Comparison of ENCODE assay signal across 16 mouse cellular contexts in the genomic region with DNA sequence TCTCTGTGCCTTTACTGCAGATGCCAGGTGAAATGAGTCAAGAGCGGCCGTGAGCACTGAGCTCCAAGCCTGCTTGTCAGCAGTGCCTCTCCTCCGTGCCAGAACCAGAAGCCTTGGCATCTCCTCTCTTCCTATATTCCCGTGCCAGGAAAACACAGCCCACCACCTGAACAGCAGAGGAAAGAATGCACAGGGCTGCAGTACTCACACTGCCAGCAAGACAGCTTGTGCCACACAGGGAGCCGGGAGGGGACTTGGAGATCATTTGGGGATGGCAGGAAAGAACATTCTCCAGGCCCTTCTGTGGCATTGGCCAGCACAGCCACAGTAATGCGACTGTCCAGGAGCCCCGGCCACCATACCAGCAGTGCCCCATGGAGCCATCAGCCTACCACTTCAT. TPM values are rescaled to one million over a fixed set of nuclear protein-coding genes. Genes with fewer than 3 reads are reported as not detected.
A peak's percentile ranks its signal among the peaks of the same experiment; 100 is the strongest.
DNase-seq lines count a peak whose midpoint lies in the region; ATAC-seq and TF ChIP-seq lines count a peak whose summit lies in the region.
"Had no signal": no experiment of that assay in that cellular context is flagged by ENCODE, and none has a peak within 500 bp of the region (broad histone marks: within the 10 kb centered on the region; RNA-seq: fewer than 3 reads in every experiment).

No protein-coding gene starts in this region.

- no peak for TF ChIP-seq POLR2A in cerebellum, adult 2 months (IDR thresholded peaks at IDR 0.05; ENCODE audit: borderline replicate concordance, insufficient read depth, low read length)

- DNase-seq in cerebellum, adult 2 months: peak; percentile 97 to 100
- DNase-seq in layer of hippocampus, adult 9-10 months (ENCODE audit: low spot score): peak; percentile 31
- DNase-seq in spleen, postnatal 10 days (ENCODE audit: low spot score in 2 of 2): no peak
- no peak for DNase-seq in testis, postnatal 14 days (ENCODE audit: low spot score)
- DNase-seq: adrenal gland, adult 2 months; lung, adult 2 months; thymus, postnatal 14 days had no signal

- no peak for TF ChIP-seq CTCF in cerebellum, adult 2 months (IDR thresholded peaks at IDR 0.05; ENCODE audit: borderline replicate concordance, insufficient read depth, low read depth, low read length)

- no peak overlapping the region for H3K4me3 ChIP-seq in hindbrain, embryonic 15.5 days
- no peak overlapping the region for H3K4me3 ChIP-seq in hindbrain, embryonic 13.5 days
- H3K4me3 ChIP-seq in cerebellum, adult 2 months (replicated peaks; ENCODE audit: insufficient read depth, low read depth, low read length): no peak overlapping the region
- no peak overlapping the region for H3K4me3 ChIP-seq in kidney, embryonic 14.5 days (ENCODE audit: low read length)
- H3K4me3 ChIP-seq: embryonic facial prominence, embryonic 12.5 days; kidney, embryonic 15.5 days; limb, embryonic 15.5 days had no signal

- ATAC-seq in hindbrain, embryonic 15.5 days (ENCODE audit: low FRiP score, low read depth): peak; percentile 61
- no peak for ATAC-seq in hindbrain, embryonic 13.5 days (ENCODE audit: low FRiP score)
- peak; percentile 90 for ATAC-seq in cerebellum, adult (ENCODE audit: insufficient number of reproducible peaks, low FRiP score, low TSS enrichment)
- no peak for ATAC-seq in kidney, embryonic 14.5 days (ENCODE audit: low FRiP score, low TSS enrichment)
- ATAC-seq: Patski had no signal

- no peaks in the 10 kb centered on the region for H3K36me3 ChIP-seq in hindbrain, embryonic 15.5 days
- H3K36me3 ChIP-seq in hindbrain, embryonic 13.5 days: no peaks in the 10 kb centered on the region
- H3K36me3 ChIP-seq in kidney, embryonic 14.5 days (ENCODE audit: control insufficient read depth, insufficient read depth, low read length): 0 out of 2 replicates have a peak, but pooled peaks cover 2% of the 10 kb centered on the region
- H3K36me3 ChIP-seq: embryonic facial prominence, embryonic 12.5 days; kidney, embryonic 15.5 days; limb, embryonic 15.5 days had no signal

- H3K9ac ChIP-seq in hindbrain, embryonic 15.5 days: no peak overlapping the region
- H3K9ac ChIP-seq in hindbrain, embryonic 13.5 days: no peak overlapping the region
- H3K9ac ChIP-seq in kidney, embryonic 14.5 days (ENCODE audit: low read depth, low read length): no peak overlapping the region
- H3K9ac ChIP-seq: embryonic facial prominence, embryonic 12.5 days; kidney, embryonic 15.5 days; limb, embryonic 15.5 days had no signal

- H3K4me1 ChIP-seq in hindbrain, embryonic 15.5 days (replicated peaks): peaks cover 43% of the 10 kb centered on the region
- H3K4me1 ChIP-seq in hindbrain, embryonic 13.5 days (replicated peaks): peaks cover 37% of the 10 kb centered on the region
- H3K4me1 ChIP-seq in cerebellum, adult 2 months (ENCODE audit: control insufficient read depth, insufficient read depth, low read length): peaks cover 53% of the 10 kb centered on the region
- 0 out of 2 replicates have a peak, but pooled peaks cover 8% of the 10 kb centered on the region for H3K4me1 ChIP-seq in kidney, embryonic 14.5 days (ENCODE audit: control insufficient read depth, insufficient read depth, low read length)

- no peaks in the 10 kb centered on the region for H3K9me3 ChIP-seq in hindbrain, embryonic 15.5 days
- no peaks in the 10 kb centered on the region for H3K9me3 ChIP-seq in hindbrain, embryonic 13.5 days
- H3K9me3 ChIP-seq in kidney, embryonic 14.5 days (ENCODE audit: control insufficient read depth, low read length): no peaks in the 10 kb centered on the region
- H3K9me3 ChIP-seq: embryonic facial prominence, embryonic 12.5 days; kidney, embryonic 15.5 days; limb, embryonic 15.5 days had no signal

- WGBS in hindbrain, embryonic 15.5 days: 78% methylated on average over 7 of the region's 7 CpGs
- WGBS in hindbrain, embryonic 13.5 days: 88% methylated on average over 7 of the region's 7 CpGs
- WGBS in cerebellum, adult 2 months: 11% methylated on average over 7 of the region's 7 CpGs
- WGBS in kidney, embryonic 14.5 days: 92% methylated on average over 7 of the region's 7 CpGs

- H3K27ac ChIP-seq in hindbrain, embryonic 15.5 days (replicated peaks): 0 out of 2 replicates have a peak overlapping the region, but pooled peaks have one; percentile 25
- no peak overlapping the region for H3K27ac ChIP-seq in hindbrain, embryonic 13.5 days
- peak overlapping the region; percentile 91 for H3K27ac ChIP-seq in cerebellum, adult 2 months (ENCODE audit: insufficient read depth, low read length)
- H3K27ac ChIP-seq in kidney, embryonic 14.5 days (ENCODE audit: low read depth, low read length): no peak overlapping the region
- H3K27ac ChIP-seq: embryonic facial prominence, embryonic 12.5 days; kidney, embryonic 15.5 days; limb, embryonic 15.5 days had no signal

- no peaks in the 10 kb centered on the region for H3K27me3 ChIP-seq in hindbrain, embryonic 15.5 days
- no peaks in the 10 kb centered on the region for H3K27me3 ChIP-seq in hindbrain, embryonic 13.5 days
- no peaks in the 10 kb centered on the region for H3K27me3 ChIP-seq in cerebellum, adult 2 months (ENCODE audit: control insufficient read depth, insufficient read depth, low read length)
- no peaks in the 10 kb centered on the region for H3K27me3 ChIP-seq in kidney, embryonic 14.5 days (ENCODE audit: control insufficient read depth, insufficient read depth, low read length)
- H3K27me3 ChIP-seq: CH12.LX; embryonic facial prominence, embryonic 12.5 days; kidney, embryonic 15.5 days; limb, embryonic 15.5 days; Patski had no signal

- H3K4me2 ChIP-seq in hindbrain, embryonic 15.5 days: no peak overlapping the region
- H3K4me2 ChIP-seq in hindbrain, embryonic 13.5 days: no peak overlapping the region
- no peak overlapping the region for H3K4me2 ChIP-seq in kidney, embryonic 14.5 days (replicated peaks; ENCODE audit: low read depth, low read length)
- H3K4me2 ChIP-seq: embryonic facial prominence, embryonic 12.5 days; kidney, embryonic 15.5 days; limb, embryonic 15.5 days had no signal

RNA-seq across cellular contexts. Expression of gene Ggact, which starts 27.7 kb away (rescaled TPM):
- polyA plus RNA-seq in hindbrain, embryonic 15.5 days (2015; fragmentation: Nextera tagmentation; extraction: Ambion mirVana): 10.8 and 13.7 TPM in 2 replicates
- 6.8 and 8.0 TPM in 2 replicates for polyA plus RNA-seq in hindbrain, embryonic 13.5 days (2015; fragmentation: Nextera tagmentation; extraction: Ambion mirVana)
- polyA plus RNA-seq in cerebellum, adult 2 months (2012; rRNA removed): 137 and 143 TPM in 2 replicates
- polyA plus RNA-seq in kidney, embryonic 14.5 days (2014; fragmentation: Nextera tagmentation; extraction: Ambion mirVana): 14.2 and 16.4 TPM in 2 replicates

Comparison
In these comparisons a context has a peak if more than half of its experiments do, and no peak if none do; other contexts are left out.
1. ATAC-seq: peak in hindbrain, embryonic 15.5 days (single experiment) and cerebellum, adult (single experiment); none in hindbrain, embryonic 13.5 days (single experiment) and kidney, embryonic 14.5 days (single experiment).
2. H3K27ac ChIP-seq: peak in hindbrain, embryonic 15.5 days (single experiment) and cerebellum, adult 2 months (single experiment); none in hindbrain, embryonic 13.5 days (single experiment) and kidney, embryonic 14.5 days (single experiment).
3. DNase-seq: peak in cerebellum, adult 2 months (2 of 2) and layer of hippocampus, adult 9-10 months (single experiment); none in spleen, postnatal 10 days (0 of 2) and testis, postnatal 14 days (single experiment).